Mouse (Mus musculus) stomach, postnatal 0 days (tissue): ENCODE results near the gene Btbd10. TPM values are rescaled to one million over a fixed set of nuclear protein-coding genes. Genes with fewer than 3 reads are reported as not detected.

Experiments used
- ATAC-seq: fragments of 200-750 bp; cut with Nextera tagmentation; 2 replicates; pipeline ENCODE4 v1.8.0; 2017; ENCODE audit not compliant: low FRiP score, low TSS enrichment
- DNase-seq: peaks from one replicate; pipeline ENCODE4 v3.0.0-alpha.2; 2016; ENCODE audit warnings: low spot score
- H3K27ac ChIP-seq: fragments of 300-500 bp; sonication (generic); replicated peaks from 2 replicates; pipeline ENCODE4 v1.5.1; 2014; ENCODE audit warnings: mild to moderate bottlenecking, control low read depth
- H3K27me3 ChIP-seq: fragments of 300-500 bp; sonication (generic); 2 replicates; pipeline ENCODE4 v1.6.1; 2014; ENCODE audit warnings: low read length; ENCODE audit not compliant: control insufficient read depth, insufficient read depth
- H3K36me3 ChIP-seq: fragments of 300-500 bp; sonication (generic); 2 replicates; pipeline ENCODE4 v1.6.1; 2014; ENCODE audit warnings: low read length, mixed read lengths; ENCODE audit not compliant: control insufficient read depth, insufficient read depth
- H3K4me1 ChIP-seq: fragments of 300-500 bp; sonication (generic); replicated peaks from 2 replicates; pipeline ENCODE4 v1.6.1; 2014; ENCODE audit warnings: antibody characterized with exemption; ENCODE audit not compliant: control insufficient read depth, insufficient read depth
- H3K4me2 ChIP-seq: fragments of 300-500 bp; sonication (generic); replicated peaks from 2 replicates; pipeline ENCODE4 v1.6.1; 2014; ENCODE audit warnings: low read depth, mild to moderate bottlenecking, control low read depth, moderate library complexity
- H3K4me3 ChIP-seq: fragments of 300-500 bp; sonication (generic); 2 replicates; pipeline ENCODE4 v1.5.1; 2014; ENCODE audit warnings: low read depth, low read length, control low read depth
- H3K9ac ChIP-seq: fragments of 300-500 bp; sonication (generic); 2 replicates; pipeline ENCODE4 v1.6.1; 2014; ENCODE audit warnings: mild to moderate bottlenecking, low read length, control low read depth, mixed read lengths
- H3K9me3 ChIP-seq: fragments of 300-500 bp; sonication (generic); 2 replicates; pipeline ENCODE4 v1.6.1; 2016; ENCODE audit warnings: low read length; ENCODE audit not compliant: control insufficient read depth
- CTCF ChIP-seq: IDR thresholded peaks from 2 replicates; pipeline ENCODE4 v1.5.1; 2016; ENCODE audit warnings: antibody characterized with exemption, low read depth, mild to moderate bottlenecking, moderate library complexity
- EP300 ChIP-seq: optimal IDR thresholded peaks from 2 replicates; pipeline ENCODE3; 2016; ENCODE audit warnings: antibody characterized with exemption
- WGBS: fragments of 180-500 bp; shearing (Covaris S2); extraction: QIAGEN DNeasy Blood & Tissue Kit; methylation state at CpG from one replicate; pipeline ENCODE4 v1.1.7; 2014; 5-methylcytosine and 5-hydroxymethylcytosine counted together
- polyA plus RNA-seq: library from polyadenylated mRNA; unstranded; fragments of >200 nt; fragmentation: Nextera tagmentation; extraction: Ambion mirVana; gene quantifications from 2 replicates; pipeline ENCODE4 v1.2.1, GENCODE M21; 2015

Gene Btbd10
- polyA plus RNA-seq, 1 experiment from 2014 or later: 17.2 TPM

- Histone ChIP-seq H3K36me3 (peaks cover 11% of the 10 kb centered on the region), H3K27me3 (no peaks in the 10 kb centered on the region), H3K4me2 (no peak overlapping the region), H3K27ac (no peak overlapping the region), H3K4me1 (no peaks in the 10 kb centered on the region), H3K9ac (no peak overlapping the region), H3K9me3 (no peaks in the 10 kb centered on the region), H3K4me3 (no peak overlapping the region)
- TF ChIP-seq CTCF: no peak
- DNase-seq (no peak), ATAC-seq (no peak)
- WGBS: 72% methylated on average over 3 of the region's 3 CpGs
These were observed 59.1 kb downstream of the Btbd10 start for GRCm38 (mm10) chr7:113310136-113310535.

GRCm38 (mm10) chr7:113297813-113298212, 71.4 kb downstream of the Btbd10 start:
- H3K4me3 ChIP-seq: no peak overlapping the region
- no peak overlapping the region for H3K9ac ChIP-seq
- TF ChIP-seq EP300 (no peak), CTCF (no peak)
- H3K27ac ChIP-seq: no peak overlapping the region
- peaks cover 5% of the 10 kb centered on the region; the same call in 1 of the 2 replicates for H3K36me3 ChIP-seq
- H3K4me2 ChIP-seq: no peak overlapping the region
- no peaks in the 10 kb centered on the region for H3K27me3 ChIP-seq
- H3K9me3 ChIP-seq: no peaks in the 10 kb centered on the region
- WGBS: 94% methylated on average over 4 of the region's 4 CpGs
- DNase-seq (no peak), ATAC-seq (no peak)
- H3K4me1 ChIP-seq: no peaks in the 10 kb centered on the region

- peak overlapping the region; percentile 61; the same call in 1 of the 2 replicates for H3K27ac ChIP-seq
- H3K4me2 ChIP-seq: no peak overlapping the region
- DNase-seq: peak; percentile 67
These were observed 73.9 kb downstream of the Btbd10 start for GRCm38 (mm10) chr7:113295077-113295890.

DNA sequence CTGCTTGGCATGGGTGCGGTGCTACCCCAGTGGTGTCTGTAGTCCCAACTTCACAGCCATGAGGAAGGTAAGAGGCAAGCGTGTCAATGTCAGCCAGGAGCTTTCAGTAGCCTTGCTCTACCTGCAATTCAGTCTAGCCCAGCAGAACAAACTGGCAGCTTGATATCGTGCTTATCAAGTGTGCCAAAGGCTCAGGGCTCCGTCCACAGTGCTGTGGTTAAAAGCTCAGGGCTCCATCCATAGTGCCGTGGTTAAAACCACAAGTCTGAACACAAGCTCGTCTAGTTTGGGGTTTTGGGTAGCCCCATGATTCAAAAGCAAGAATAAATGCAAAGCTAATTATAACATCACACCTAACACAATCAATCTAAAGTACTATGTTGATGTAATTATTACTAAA, 74.6 kb downstream of the Btbd10 start:
- H3K4me1 ChIP-seq: no peaks in the 10 kb centered on the region
- no peak overlapping the region for H3K9ac ChIP-seq
- 80% methylated on average over 6 of the region's 6 CpGs for WGBS
- no peaks in the 10 kb centered on the region for H3K27me3 ChIP-seq
- H3K27ac ChIP-seq: no peak overlapping the region; the same call in 1 of the 2 replicates
- peaks cover 5% of the 10 kb centered on the region; the same call in 1 of the 2 replicates for H3K36me3 ChIP-seq
- no peaks in the 10 kb centered on the region for H3K9me3 ChIP-seq
- TF ChIP-seq EP300 (no peak), CTCF (no peak)
- H3K4me2 ChIP-seq: no peak overlapping the region
- DNase-seq (peak; percentile 30), ATAC-seq (no peak)
- no peak overlapping the region for H3K4me3 ChIP-seq

More at GRCm38 (mm10) chr7:113295077-113295890, 73.9 kb downstream of the Btbd10 start:
- Histone ChIP-seq H3K36me3 (peaks cover 5% of the 10 kb centered on the region; the same call in 1 of the 2 replicates), H3K4me1 (no peaks in the 10 kb centered on the region), H3K27me3 (no peaks in the 10 kb centered on the region), H3K4me3 (no peak overlapping the region), H3K9ac (no peak overlapping the region), H3K9me3 (no peaks in the 10 kb centered on the region)
- 37% methylated on average over 17 of the region's 17 CpGs for WGBS
- TF ChIP-seq EP300 (no peak), CTCF (0 out of 2 replicates have a peak, but pooled peaks have one; percentile 4)
- peak; percentile 80 for ATAC-seq

DNA sequence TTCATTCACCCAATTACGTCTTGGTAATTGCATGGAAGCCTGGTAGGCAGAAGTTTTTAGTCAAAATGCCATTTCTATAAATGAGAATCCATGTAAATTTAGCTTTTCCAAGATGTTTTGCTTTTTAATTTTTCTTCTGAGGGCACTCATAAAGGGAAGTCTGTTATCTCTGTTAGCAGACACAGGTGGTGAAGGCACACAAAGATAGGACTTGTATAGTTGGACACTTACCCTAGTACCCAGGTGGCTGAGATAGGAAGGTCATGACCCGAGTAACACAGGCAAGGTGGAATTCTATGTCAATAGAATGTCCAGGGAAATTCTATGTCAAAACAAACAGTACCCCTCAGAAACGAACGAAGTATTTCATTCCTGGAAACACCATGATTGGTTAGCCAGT, 77.0 kb downstream of the Btbd10 start:
- no peak for ATAC-seq
- WGBS: 53% methylated on average over 4 of the region's 4 CpGs

GRCm38 (mm10) chr7:113291741-113292140, 77.5 kb downstream of the Btbd10 start:
- no peak overlapping the region for H3K9ac ChIP-seq
- H3K4me2 ChIP-seq: no peak overlapping the region
- H3K27ac ChIP-seq: no peak overlapping the region
- H3K4me1 ChIP-seq: no peaks in the 10 kb centered on the region
- DNase-seq (no peak), ATAC-seq (no peak)
- H3K9me3 ChIP-seq: no peaks in the 10 kb centered on the region
- H3K27me3 ChIP-seq: no peaks in the 10 kb centered on the region
- 77% methylated on average over 5 of the region's 5 CpGs for WGBS
- H3K36me3 ChIP-seq: peaks cover 6% of the 10 kb centered on the region; the same call in 1 of the 2 replicates
- TF ChIP-seq CTCF (no peak), EP300 (no peak)
- H3K4me3 ChIP-seq: no peak overlapping the region

More for the DNA sequence above, 77.0 kb downstream of the Btbd10 start:
- no peaks in the 10 kb centered on the region for H3K27me3 ChIP-seq
- no peaks in the 10 kb centered on the region for H3K4me1 ChIP-seq
- H3K4me3 ChIP-seq: no peak overlapping the region
- no peak for TF ChIP-seq EP300
- TF ChIP-seq CTCF: no peak
- peaks cover 5% of the 10 kb centered on the region; the same call in 1 of the 2 replicates for H3K36me3 ChIP-seq
- H3K9me3 ChIP-seq: no peaks in the 10 kb centered on the region
- no peak for DNase-seq
- H3K9ac ChIP-seq: no peak overlapping the region
- H3K4me2 ChIP-seq: no peak overlapping the region
- H3K27ac ChIP-seq: no peak overlapping the region
